Mouse (Mus musculus) E14TG2a.4 (cell line): ENCODE measurements around the gene Dip2a.
A peak's percentile ranks its signal among the peaks of the same experiment; 100 is the strongest.

ENCODE experiments used
- CTCF ChIP-seq: conservative IDR thresholded peaks from 2 replicates; pipeline ENCODE4 v1.5.1; 2014; ENCODE audit warnings: low read length
- NANOG ChIP-seq: IDR thresholded peaks from 2 replicates; pipeline ENCODE4 v1.6.1; 2014; ENCODE audit warnings: borderline replicate concordance, low read length, mixed read lengths
- POU5F1 ChIP-seq: IDR thresholded peaks from 2 replicates; pipeline ENCODE4 v1.6.1; 2014; ENCODE audit warnings: low read length, borderline replicate concordance

DNA sequence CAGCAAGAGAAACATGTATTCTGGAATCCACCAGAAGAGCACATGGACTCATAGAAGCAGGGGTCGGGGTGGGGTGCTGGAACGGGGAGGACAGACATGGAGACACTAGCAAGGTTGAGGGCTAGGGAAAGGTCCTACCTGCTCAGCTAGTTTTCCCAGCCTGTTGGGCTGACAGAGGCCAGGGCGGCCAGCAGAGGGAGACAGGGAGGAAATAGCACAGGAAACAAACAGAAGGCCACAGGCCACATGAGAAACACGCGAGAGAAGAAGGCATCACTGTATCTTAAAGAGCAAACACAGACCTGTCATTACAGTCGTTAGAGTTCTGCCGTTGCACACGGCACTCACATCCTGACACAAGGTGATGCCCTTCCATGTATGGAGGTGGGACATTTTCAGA, 73.9 kb downstream of the Dip2a start:
- peak; percentile 50 for TF ChIP-seq CTCF
- TF ChIP-seq NANOG, result no peak
- no peak for TF ChIP-seq POU5F1
